Mouse (Mus musculus): ENCODE results near the gene Srd5a3. TPM values are rescaled to one million over a fixed set of nuclear protein-coding genes. Genes with fewer than 3 reads are reported as not detected.

Gene Srd5a3
- polyA plus RNA-seq, 1 experiment: 12.0 TPM

GRCm38 (mm10) chr5:76162926-76163325 lies 22.9 kb downstream of the Srd5a3 start:
- Histone ChIP-seq H3K4me2 (ENCODE audit: low read depth) (no peak overlapping the region), H3K27me3 (ENCODE audit: control insufficient read depth, insufficient read depth, insufficient read length) (no peaks in the 10 kb centered on the region), H3K36me3 (ENCODE audit: control insufficient read depth, insufficient read depth) (no peaks in the 10 kb centered on the region), H3K79me2 (ENCODE audit: control insufficient read depth, insufficient read depth) (no peaks in the 10 kb centered on the region), H3K4me3 (no peak overlapping the region), H3ac (ENCODE audit: control insufficient read depth, insufficient read length) (no peak overlapping the region)
- TF ChIP-seq REST (IDR thresholded peaks at IDR 0.05; ENCODE audit: insufficient read depth, insufficient read length): no peak
- no peak for TF ChIP-seq MYOD1 (IDR thresholded peaks at IDR 0.05; ENCODE audit: control insufficient read depth in 1 of 3, insufficient read length in 2 of 3, low read depth in 2 of 3)
- no peak for TF ChIP-seq CEBPB (IDR thresholded peaks at IDR 0.05; ENCODE audit: insufficient read depth, poor library complexity, severe bottlenecking)
- TF ChIP-seq POLR2A (IDR thresholded peaks at IDR 0.05; ENCODE audit: insufficient read length, low read depth): no peak
- no peak for TF ChIP-seq E2F4 (IDR thresholded peaks at IDR 0.05; ENCODE audit: insufficient read depth)
- no peak for TF ChIP-seq SRF (IDR thresholded peaks at IDR 0.05; ENCODE audit: control insufficient read depth, insufficient read length, low read depth)
- TF ChIP-seq TCF3 (IDR thresholded peaks at IDR 0.05; ENCODE audit: insufficient read length, low read depth): no peak
- no peak for TF ChIP-seq MYOG (IDR thresholded peaks at IDR 0.05; ENCODE audit: control insufficient read depth in 1 of 3, insufficient read depth in 1 of 3, insufficient read length in 2 of 3, low read depth in 2 of 3)

- Histone ChIP-seq H3K4me2 (ENCODE audit: low read depth) (no peak overlapping the region), H3K36me3 (ENCODE audit: control insufficient read depth, insufficient read depth) (no peaks in the 10 kb centered on the region), H3K4me3 (no peak overlapping the region), H3ac (ENCODE audit: control insufficient read depth, insufficient read length) (no peak overlapping the region), H3K27me3 (ENCODE audit: control insufficient read depth, insufficient read depth, insufficient read length) (no peaks in the 10 kb centered on the region), H3K79me2 (ENCODE audit: control insufficient read depth, insufficient read depth) (no peaks in the 10 kb centered on the region)
- TF ChIP-seq POLR2A (IDR thresholded peaks at IDR 0.05; ENCODE audit: insufficient read length, low read depth): no peak
These were observed 23.8 kb downstream of the Srd5a3 start for GRCm38 (mm10) chr5:76163828-76164390.

GRCm38 (mm10) chr5:76164827-76165226 lies 24.8 kb downstream of the Srd5a3 start:
- Histone ChIP-seq H3K79me2 (ENCODE audit: control insufficient read depth, insufficient read depth) (no peaks in the 10 kb centered on the region), H3K4me2 (ENCODE audit: low read depth) (no peak overlapping the region), H3K27me3 (ENCODE audit: control insufficient read depth, insufficient read depth, insufficient read length) (no peaks in the 10 kb centered on the region), H3ac (ENCODE audit: control insufficient read depth, insufficient read length) (no peak overlapping the region), H3K4me3 (no peak overlapping the region), H3K36me3 (ENCODE audit: control insufficient read depth, insufficient read depth) (no peaks in the 10 kb centered on the region)
- TF ChIP-seq MAX (IDR thresholded peaks at IDR 0.05; ENCODE audit: low read depth) (no peak), REST (IDR thresholded peaks at IDR 0.05; ENCODE audit: insufficient read depth, insufficient read length) (no peak), TCF3 (IDR thresholded peaks at IDR 0.05; ENCODE audit: insufficient read length, low read depth) (no peak), E2F4 (IDR thresholded peaks at IDR 0.05; ENCODE audit: insufficient read depth) (no peak), MYOG (IDR thresholded peaks at IDR 0.05; ENCODE audit: control insufficient read depth in 1 of 3, insufficient read depth in 1 of 3, insufficient read length in 2 of 3, low read depth in 2 of 3) (no peak), SRF (IDR thresholded peaks at IDR 0.05; ENCODE audit: control insufficient read depth, insufficient read length, low read depth) (no peak), POLR2AphosphoS2 (IDR thresholded peaks at IDR 0.05; ENCODE audit: insufficient read length, low read depth) (no peak)

GRCm38 (mm10) chr5:76170522-76170921 lies 30.5 kb downstream of the Srd5a3 start:
- Histone ChIP-seq H3K79me2 (ENCODE audit: control insufficient read depth, insufficient read depth) (no peaks in the 10 kb centered on the region), H3K4me3 (no peak overlapping the region), H3K36me3 (ENCODE audit: control insufficient read depth, insufficient read depth) (no peaks in the 10 kb centered on the region), H3ac (ENCODE audit: control insufficient read depth, insufficient read length) (no peak overlapping the region), H3K27me3 (ENCODE audit: control insufficient read depth, insufficient read depth, insufficient read length) (no peaks in the 10 kb centered on the region), H3K4me2 (ENCODE audit: low read depth) (no peak overlapping the region)
- TF ChIP-seq TCF3 (IDR thresholded peaks at IDR 0.05; ENCODE audit: insufficient read length, low read depth): no peak
- TF ChIP-seq MYOG (IDR thresholded peaks at IDR 0.05; ENCODE audit: control insufficient read depth in 1 of 3, insufficient read depth in 1 of 3, insufficient read length in 2 of 3, low read depth in 2 of 3): no peak
- no peak for TF ChIP-seq MYOD1 (IDR thresholded peaks at IDR 0.05; ENCODE audit: control insufficient read depth in 1 of 3, insufficient read length in 2 of 3, low read depth in 2 of 3)
- TF ChIP-seq USF1 (IDR thresholded peaks at IDR 0.05; ENCODE audit: low read depth): no peak
- no peak for TF ChIP-seq SRF (IDR thresholded peaks at IDR 0.05; ENCODE audit: control insufficient read depth, insufficient read length, low read depth)
- TF ChIP-seq TCF12 (IDR thresholded peaks at IDR 0.05; ENCODE audit: insufficient read depth, poor library complexity, severe bottlenecking): no peak
- no peak for TF ChIP-seq POLR2AphosphoS2 (IDR thresholded peaks at IDR 0.05; ENCODE audit: insufficient read length, low read depth)
- no peak for TF ChIP-seq REST (IDR thresholded peaks at IDR 0.05; ENCODE audit: insufficient read depth, insufficient read length)
- TF ChIP-seq MAX (IDR thresholded peaks at IDR 0.05; ENCODE audit: low read depth): no peak

- TF ChIP-seq MYOD1 (IDR thresholded peaks at IDR 0.05; ENCODE audit: control insufficient read depth in 1 of 3, insufficient read length in 2 of 3, low read depth in 2 of 3) (no peak), POLR2AphosphoS2 (IDR thresholded peaks at IDR 0.05; ENCODE audit: insufficient read length, low read depth) (no peak), CEBPB (IDR thresholded peaks at IDR 0.05; ENCODE audit: insufficient read depth, poor library complexity, severe bottlenecking) (no peak), REST (IDR thresholded peaks at IDR 0.05; ENCODE audit: insufficient read depth, insufficient read length) (no peak), E2F4 (IDR thresholded peaks at IDR 0.05; ENCODE audit: insufficient read depth) (no peak), POLR2A (IDR thresholded peaks at IDR 0.05; ENCODE audit: insufficient read length, low read depth) (no peak), TCF3 (IDR thresholded peaks at IDR 0.05; ENCODE audit: insufficient read length, low read depth) (no peak), SRF (IDR thresholded peaks at IDR 0.05; ENCODE audit: control insufficient read depth, insufficient read length, low read depth) (no peak), USF1 (IDR thresholded peaks at IDR 0.05; ENCODE audit: low read depth) (no peak), MYOG (IDR thresholded peaks at IDR 0.05; ENCODE audit: control insufficient read depth in 1 of 3, insufficient read depth in 1 of 3, insufficient read length in 2 of 3, low read depth in 2 of 3) (no peak), MAX (IDR thresholded peaks at IDR 0.05; ENCODE audit: low read depth) (no peak), TCF12 (IDR thresholded peaks at IDR 0.05; ENCODE audit: insufficient read depth, poor library complexity, severe bottlenecking) (no peak)
- Histone ChIP-seq H3K27me3 (ENCODE audit: control insufficient read depth, insufficient read depth, insufficient read length) (no peaks in the 10 kb centered on the region), H3ac (ENCODE audit: control insufficient read depth, insufficient read length) (no peak overlapping the region), H3K4me2 (ENCODE audit: low read depth) (no peak overlapping the region), H3K4me3 (no peak overlapping the region), H3K36me3 (ENCODE audit: control insufficient read depth, insufficient read depth) (no peaks in the 10 kb centered on the region), H3K79me2 (ENCODE audit: control insufficient read depth, insufficient read depth) (no peaks in the 10 kb centered on the region)
These were observed 31.0 kb downstream of the Srd5a3 start for GRCm38 (mm10) chr5:76171039-76171438.

All from myocyte (in vitro differentiated cells).